25 mouse cellular contexts compared by ENCODE assay signal in the genomic region with DNA sequence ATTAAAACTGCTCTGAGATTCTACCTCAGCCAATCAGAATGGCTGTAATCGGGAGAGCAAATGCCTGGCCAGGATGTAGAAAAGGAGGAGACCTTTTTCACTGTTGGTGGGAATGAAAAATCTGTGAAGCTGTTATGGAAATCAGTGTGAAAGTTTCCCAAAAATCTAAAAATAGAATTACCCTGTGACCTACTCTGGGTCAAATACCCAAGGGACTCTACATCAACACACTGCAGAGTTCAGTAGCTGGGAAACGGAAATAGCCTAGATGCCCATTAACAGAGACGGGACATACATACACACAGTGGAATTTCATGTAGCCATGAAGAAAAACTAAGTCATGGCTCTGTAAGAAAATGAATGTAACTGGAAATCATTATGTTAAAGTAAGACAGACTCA. TPM values are rescaled to one million over a fixed set of nuclear protein-coding genes. Genes with fewer than 3 reads are reported as not detected.
A peak's percentile ranks its signal among the peaks of the same experiment; 100 is the strongest.
DNase-seq lines count a peak whose midpoint lies in the region; ATAC-seq and TF ChIP-seq lines count a peak whose summit lies in the region.
"Had no signal": no experiment of that assay in that cellular context is flagged by ENCODE, and none has a peak within 500 bp of the region (broad histone marks: within the 10 kb centered on the region; RNA-seq: fewer than 3 reads in every experiment).

No protein-coding gene starts in this region.

- H3K27ac ChIP-seq in embryonic facial prominence, embryonic 11.5 days (replicated peaks; ENCODE audit: low read depth, low read length) = no peak overlapping the region
- no peak overlapping the region for H3K27ac ChIP-seq in embryonic facial prominence, embryonic 10.5 days (replicated peaks)
- H3K27ac ChIP-seq in heart, postnatal 0 days (ENCODE audit: low read depth) = peak overlapping the region; percentile 30; the same call in 1 of the 2 replicates
- H3K27ac ChIP-seq in heart, embryonic 10.5 days = no peak overlapping the region
- H3K27ac ChIP-seq: forebrain, embryonic 13.5 days; hindbrain, embryonic 12.5 days; left cerebral cortex, adult 2 months; limb, embryonic 15.5 days; liver, embryonic 14.5 days; midbrain, embryonic 13.5 days; neural tube, embryonic 13.5 days had no signal

- no peaks in the 10 kb centered on the region for H3K4me1 ChIP-seq in embryonic facial prominence, embryonic 11.5 days (ENCODE audit: control insufficient read depth, insufficient read depth, low read length)
- peaks cover 16% of the 10 kb centered on the region for H3K4me1 ChIP-seq in embryonic facial prominence, embryonic 10.5 days
- peaks cover 5% of the 10 kb centered on the region; the same call in 1 of the 2 replicates for H3K4me1 ChIP-seq in heart, postnatal 0 days (ENCODE audit: control insufficient read depth, insufficient read depth)
- H3K4me1 ChIP-seq in heart, embryonic 10.5 days = 0 out of 2 replicates have a peak, but pooled peaks cover 10% of the 10 kb centered on the region
- H3K4me1 ChIP-seq: forebrain, embryonic 13.5 days; hindbrain, embryonic 12.5 days; limb, embryonic 15.5 days; midbrain, embryonic 13.5 days; neural tube, embryonic 13.5 days had no signal

- no peak; the same call in 1 of the 2 replicates for TF ChIP-seq EP300 in heart, postnatal 0 days (IDR thresholded peaks at IDR 0.05; ENCODE audit: low read depth)

- no peak overlapping the region for H3K9ac ChIP-seq in embryonic facial prominence, embryonic 11.5 days (replicated peaks; ENCODE audit: low read length)
- H3K9ac ChIP-seq in heart, postnatal 0 days (replicated peaks; ENCODE audit: low read depth, low read length) = no peak overlapping the region
- H3K9ac ChIP-seq: forebrain, embryonic 13.5 days; hindbrain, embryonic 12.5 days; limb, embryonic 15.5 days; liver, embryonic 14.5 days; lung, embryonic 14.5 days; midbrain, embryonic 13.5 days; neural tube, embryonic 13.5 days had no signal

- H3K27me3 ChIP-seq in embryonic facial prominence, embryonic 11.5 days (ENCODE audit: control insufficient read depth, insufficient read depth, low read length) = no peaks in the 10 kb centered on the region
- H3K27me3 ChIP-seq in embryonic facial prominence, embryonic 10.5 days (replicated peaks; ENCODE audit: low read depth, poor library complexity, severe bottlenecking) = no peaks in the 10 kb centered on the region
- no peaks in the 10 kb centered on the region for H3K27me3 ChIP-seq in heart, postnatal 0 days (ENCODE audit: control insufficient read depth, insufficient read depth, low read length)
- no peaks in the 10 kb centered on the region for H3K27me3 ChIP-seq in heart, embryonic 10.5 days (ENCODE audit: insufficient read depth, poor library complexity, severe bottlenecking)
- H3K27me3 ChIP-seq: forebrain, embryonic 13.5 days; hindbrain, embryonic 12.5 days; limb, embryonic 15.5 days; midbrain, embryonic 13.5 days; neural tube, embryonic 13.5 days had no signal

- peak; percentile 54 for DNase-seq in embryonic facial prominence, embryonic 11.5 days (ENCODE audit: low spot score)
- DNase-seq in embryonic facial prominence, embryonic 10.5 days (ENCODE audit: low spot score) = no peak
- peak; percentile 58 for DNase-seq in heart, postnatal 0 days (ENCODE audit: low spot score)
- DNase-seq in heart, embryonic 10.5 days (ENCODE audit: low spot score) = no peak
- DNase-seq in NIH3T3 (ENCODE audit: low read depth) = peak; percentile 39
- peak; percentile 65 for DNase-seq in mesoderm, embryonic 11.5 days (ENCODE audit: low read depth, low spot score)
- DNase-seq: adrenal gland, adult 2 months; cerebellum, adult 11-12 months; cerebellum, postnatal 10 days; kidney, adult 11 months; left cerebral cortex, postnatal 4 days; lung, embryonic 14.5 days; retina, postnatal 1 day; right cerebral cortex, postnatal 25 days; spleen, adult 18-20 months had no signal

- no peak for TF ChIP-seq CTCF in heart, postnatal 0 days (IDR thresholded peaks at IDR 0.05; ENCODE audit: low read depth)

- WGBS in embryonic facial prominence, embryonic 11.5 days = 35% methylated on average over 3 of the region's 3 CpGs
- 48% methylated on average over 3 of the region's 3 CpGs for WGBS in embryonic facial prominence, embryonic 10.5 days
- 33% methylated on average over 3 of the region's 3 CpGs for WGBS in heart, postnatal 0 days
- WGBS in heart, embryonic 10.5 days = 40% methylated on average over 3 of the region's 3 CpGs

- no peak overlapping the region for H3K4me2 ChIP-seq in embryonic facial prominence, embryonic 11.5 days (ENCODE audit: low read depth, low read length)
- no peak overlapping the region for H3K4me2 ChIP-seq in heart, postnatal 0 days (ENCODE audit: low read depth, low read length)
- H3K4me2 ChIP-seq: forebrain, embryonic 13.5 days; hindbrain, embryonic 12.5 days; limb, embryonic 15.5 days; lung, embryonic 14.5 days; midbrain, embryonic 13.5 days; neural tube, embryonic 13.5 days had no signal

- no peak overlapping the region for H3K4me3 ChIP-seq in embryonic facial prominence, embryonic 11.5 days (ENCODE audit: low read depth, low read length)
- H3K4me3 ChIP-seq in embryonic facial prominence, embryonic 10.5 days = no peak overlapping the region
- no peak overlapping the region for H3K4me3 ChIP-seq in heart, postnatal 0 days (ENCODE audit: low read depth, low read length)
- H3K4me3 ChIP-seq in heart, embryonic 10.5 days = no peak overlapping the region
- H3K4me3 ChIP-seq: erythroblast, embryonic 14.5 days; forebrain, embryonic 13.5 days; hindbrain, embryonic 12.5 days; left cerebral cortex, adult 2 months; limb, embryonic 15.5 days; midbrain, embryonic 13.5 days; neural tube, embryonic 13.5 days had no signal

- H3K36me3 ChIP-seq in embryonic facial prominence, embryonic 11.5 days (replicated peaks; ENCODE audit: control insufficient read depth, insufficient read depth, low read depth, low read length) = no peaks in the 10 kb centered on the region
- no peaks in the 10 kb centered on the region for H3K36me3 ChIP-seq in embryonic facial prominence, embryonic 10.5 days (replicated peaks)
- H3K36me3 ChIP-seq in heart, postnatal 0 days (replicated peaks; ENCODE audit: control insufficient read depth, insufficient read depth, low read length) = no peaks in the 10 kb centered on the region
- H3K36me3 ChIP-seq in heart, embryonic 10.5 days = no peaks in the 10 kb centered on the region
- H3K36me3 ChIP-seq: hindbrain, embryonic 12.5 days; limb, embryonic 15.5 days; midbrain, embryonic 13.5 days; neural tube, embryonic 13.5 days had no signal

- no peaks in the 10 kb centered on the region for H3K9me3 ChIP-seq in embryonic facial prominence, embryonic 11.5 days (replicated peaks; ENCODE audit: control insufficient read depth, low read length)
- no peaks in the 10 kb centered on the region for H3K9me3 ChIP-seq in embryonic facial prominence, embryonic 10.5 days
- no peaks in the 10 kb centered on the region for H3K9me3 ChIP-seq in heart, postnatal 0 days (replicated peaks; ENCODE audit: control insufficient read depth, low read length)
- H3K9me3 ChIP-seq in heart, embryonic 10.5 days = no peaks in the 10 kb centered on the region
- H3K9me3 ChIP-seq: forebrain, embryonic 13.5 days; hindbrain, embryonic 12.5 days; limb, embryonic 15.5 days; midbrain, embryonic 13.5 days had no signal

- no peak for ATAC-seq in embryonic facial prominence, embryonic 11.5 days (replicated peaks; ENCODE audit: insufficient number of reproducible peaks, low FRiP score, low TSS enrichment, low read depth)
- ATAC-seq in heart, postnatal 0 days (ENCODE audit: insufficient read depth, low read depth) = peak; percentile 80
- ATAC-seq in monocyte, adult 5-6 weeks (replicated peaks; ENCODE audit: insufficient number of reproducible peaks, low FRiP score, low TSS enrichment, poor library complexity, severe bottlenecking) = no peak
- ATAC-seq: forebrain, embryonic 13.5 days; midbrain, embryonic 13.5 days; Patski had no signal

RNA-seq across cellular contexts. Expression of gene Map4k4, which starts 22.7 kb away (rescaled TPM):
- 27.7 and 28.5 TPM in 2 replicates for polyA plus RNA-seq in embryonic facial prominence, embryonic 11.5 days (2014; fragmentation: Nextera tagmentation; extraction: Ambion mirVana)
- 37.6 and 41.4 TPM in 2 replicates for polyA plus RNA-seq in embryonic facial prominence, embryonic 10.5 days (2016; fragmentation: Nextera tagmentation; extraction: Ambion mirVana)
- 106 and 129 TPM in 2 replicates for total RNA-seq in heart, postnatal 0 days (2014; rRNA removed; ENCODE audit: low replicate concordance)
- polyA plus RNA-seq in heart, postnatal 0 days (2015; fragmentation: Nextera tagmentation; extraction: Ambion mirVana) = 17.0 and 17.4 TPM in 2 replicates
- 19.0 and 24.7 TPM in 2 replicates for polyA plus RNA-seq in heart, embryonic 10.5 days (2016; fragmentation: Nextera tagmentation; extraction: Ambion mirVana)
- total RNA-seq in monocyte, adult 5-6 weeks (2017) = 327 to 401 TPM (median 363 TPM) in 3 replicates

Comparison
In these comparisons a context has a peak if more than half of its experiments do, and no peak if none do; other contexts are left out.
1. DNase-seq: peak in embryonic facial prominence, embryonic 11.5 days (single experiment), heart, postnatal 0 days (single experiment), NIH3T3 (single experiment) and mesoderm, embryonic 11.5 days (single experiment); none in embryonic facial prominence, embryonic 10.5 days (single experiment) and heart, embryonic 10.5 days (single experiment).